Mouse (Mus musculus): ENCODE measurements at regions not wholly inside any gene's neighbourhood (a gene's known extent, or its start where the extent isn't known, plus 50 kb on each side); places are given as distances from the start of the nearest gene placed in this dataset.

DNA sequence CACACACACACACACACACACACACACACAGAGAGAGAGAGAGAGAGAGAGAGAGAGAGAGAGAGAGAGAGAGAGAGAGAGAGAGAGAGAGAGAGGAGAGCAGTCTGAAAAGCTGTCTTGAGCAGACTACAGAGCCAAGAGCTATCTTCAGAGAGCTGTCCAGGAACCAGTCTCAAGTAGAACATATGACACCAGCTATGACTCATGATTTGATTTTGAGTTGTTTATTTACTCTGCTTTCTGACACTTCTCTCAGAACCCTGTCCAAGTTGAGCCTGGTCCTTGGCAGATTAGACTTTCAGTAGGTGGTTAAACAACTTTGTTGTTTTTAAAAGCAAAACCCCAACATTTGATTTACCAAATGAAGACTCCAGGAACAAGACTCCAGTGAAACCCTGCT, 420.8 kb upstream of the Lcorl start:
- H3K4me2 ChIP-seq: no peak overlapping the region
- no peak overlapping the region for H3K27ac ChIP-seq (replicated peaks)
- no peaks in the 10 kb centered on the region for H3K27me3 ChIP-seq (replicated peaks)
- no peak overlapping the region for H3K4me3 ChIP-seq
- H3K36me3 ChIP-seq: no peaks in the 10 kb centered on the region
- H3K9me3 ChIP-seq: peaks cover 10% of the 10 kb centered on the region
- no peak overlapping the region for H3K9ac ChIP-seq
- H3K4me1 ChIP-seq: no peaks in the 10 kb centered on the region
- no peak for ATAC-seq (ENCODE audit: extremely low read depth, insufficient number of reproducible peaks, low FRiP score, low TSS enrichment)

DNA sequence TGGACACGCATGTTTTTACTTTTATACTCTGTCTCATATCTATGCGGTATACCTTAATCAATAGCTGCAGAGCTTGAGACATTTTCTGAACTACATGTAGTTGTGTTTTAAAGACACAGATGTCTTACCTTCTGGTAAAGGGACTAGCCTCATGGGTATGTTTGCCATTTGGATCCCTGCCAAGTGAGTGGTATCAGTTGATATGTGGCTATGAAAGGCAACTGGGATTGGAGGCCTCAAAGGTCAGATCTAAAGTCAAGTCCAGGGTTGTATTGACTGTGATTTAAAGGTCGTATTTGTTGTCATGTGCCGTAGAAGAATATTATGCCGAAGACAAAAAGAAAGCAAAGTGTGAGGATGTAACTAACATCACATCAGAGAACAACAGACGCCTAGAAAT, 399.3 kb upstream of the Lcorl start:
- Histone ChIP-seq H3K4me3 (no peak overlapping the region), H3K9me3 (no peaks in the 10 kb centered on the region), H3K27ac (replicated peaks) (no peak overlapping the region), H3K36me3 (no peaks in the 10 kb centered on the region), H3K4me2 (no peak overlapping the region), H3K4me1 (peaks cover 7% of the 10 kb centered on the region; the same call in 1 of the 2 replicates), H3K27me3 (replicated peaks) (no peaks in the 10 kb centered on the region), H3K9ac (no peak overlapping the region)
- ATAC-seq (ENCODE audit: extremely low read depth, insufficient number of reproducible peaks, low FRiP score, low TSS enrichment): no peak
- 74% methylated on average over 6 of the region's 6 CpGs for WGBS

- no peaks in the 10 kb centered on the region for H3K9me3 ChIP-seq
- H3K4me2 ChIP-seq: no peak overlapping the region
- no peaks in the 10 kb centered on the region for H3K36me3 ChIP-seq
- no peak overlapping the region for H3K4me3 ChIP-seq
- H3K9ac ChIP-seq: no peak overlapping the region
- no peaks in the 10 kb centered on the region for H3K27me3 ChIP-seq (replicated peaks)
- H3K27ac ChIP-seq (replicated peaks): no peak overlapping the region
- no peak for ATAC-seq (ENCODE audit: extremely low read depth, insufficient number of reproducible peaks, low FRiP score, low TSS enrichment)
- H3K4me1 ChIP-seq: peaks cover 7% of the 10 kb centered on the region; the same call in 1 of the 2 replicates
Measured at GRCm38 (mm10) chr5:46253940-46254339, 396.5 kb upstream of the Lcorl start.

- Histone ChIP-seq H3K27me3 (replicated peaks) (no peaks in the 10 kb centered on the region), H3K4me2 (no peak overlapping the region), H3K36me3 (no peaks in the 10 kb centered on the region), H3K9me3 (no peaks in the 10 kb centered on the region), H3K4me3 (no peak overlapping the region), H3K4me1 (peaks cover 2% of the 10 kb centered on the region; the same call in 1 of the 2 replicates), H3K27ac (replicated peaks) (no peak overlapping the region), H3K9ac (no peak overlapping the region)
- WGBS: 66% methylated on average over 5 of the region's 5 CpGs
- ATAC-seq (ENCODE audit: extremely low read depth, insufficient number of reproducible peaks, low FRiP score, low TSS enrichment): no peak
Measured at GRCm38 (mm10) chr5:46235364-46236067, 378.1 kb upstream of the Lcorl start.

GRCm38 (mm10) chr5:46232780-46233179, 375.4 kb upstream of the Lcorl start:
- H3K36me3 ChIP-seq: no peaks in the 10 kb centered on the region
- ATAC-seq (ENCODE audit: extremely low read depth, insufficient number of reproducible peaks, low FRiP score, low TSS enrichment): no peak
- no peak overlapping the region for H3K4me3 ChIP-seq
- H3K4me2 ChIP-seq: no peak overlapping the region
- no peak overlapping the region for H3K9ac ChIP-seq
- H3K4me1 ChIP-seq: peaks cover 10% of the 10 kb centered on the region
- no peak overlapping the region for H3K27ac ChIP-seq (replicated peaks)
- no peaks in the 10 kb centered on the region for H3K27me3 ChIP-seq (replicated peaks)
- no peaks in the 10 kb centered on the region for H3K9me3 ChIP-seq

DNA sequence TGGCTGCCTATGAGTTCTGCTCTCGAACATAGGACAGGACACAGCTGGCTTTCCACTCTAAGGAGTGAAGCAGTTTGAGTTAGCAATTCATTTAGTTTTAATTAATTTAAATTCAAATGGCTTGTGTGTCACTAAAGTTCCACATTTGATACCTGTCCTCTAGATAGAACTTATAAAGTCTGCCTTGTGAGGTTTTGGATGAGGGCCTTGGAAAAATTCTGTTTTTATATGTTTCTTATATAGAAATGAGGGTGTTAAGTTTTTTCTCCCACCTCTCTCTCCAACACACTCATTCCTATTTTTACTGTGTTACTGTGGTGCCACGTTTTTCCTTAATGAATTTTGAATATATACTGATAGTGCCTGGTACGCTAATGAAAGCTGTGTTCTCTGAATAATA, 371.3 kb upstream of the Lcorl start:
- no peak overlapping the region for H3K4me2 ChIP-seq
- peaks cover 10% of the 10 kb centered on the region for H3K4me1 ChIP-seq
- no peak overlapping the region for H3K9ac ChIP-seq
- no peaks in the 10 kb centered on the region for H3K27me3 ChIP-seq (replicated peaks)
- H3K9me3 ChIP-seq: no peaks in the 10 kb centered on the region
- no peak overlapping the region for H3K27ac ChIP-seq (replicated peaks)
- 59% methylated on average over 3 of the region's 3 CpGs for WGBS
- ATAC-seq (ENCODE audit: extremely low read depth, insufficient number of reproducible peaks, low FRiP score, low TSS enrichment): no peak
- no peak overlapping the region for H3K4me3 ChIP-seq
- H3K36me3 ChIP-seq: no peaks in the 10 kb centered on the region

DNA sequence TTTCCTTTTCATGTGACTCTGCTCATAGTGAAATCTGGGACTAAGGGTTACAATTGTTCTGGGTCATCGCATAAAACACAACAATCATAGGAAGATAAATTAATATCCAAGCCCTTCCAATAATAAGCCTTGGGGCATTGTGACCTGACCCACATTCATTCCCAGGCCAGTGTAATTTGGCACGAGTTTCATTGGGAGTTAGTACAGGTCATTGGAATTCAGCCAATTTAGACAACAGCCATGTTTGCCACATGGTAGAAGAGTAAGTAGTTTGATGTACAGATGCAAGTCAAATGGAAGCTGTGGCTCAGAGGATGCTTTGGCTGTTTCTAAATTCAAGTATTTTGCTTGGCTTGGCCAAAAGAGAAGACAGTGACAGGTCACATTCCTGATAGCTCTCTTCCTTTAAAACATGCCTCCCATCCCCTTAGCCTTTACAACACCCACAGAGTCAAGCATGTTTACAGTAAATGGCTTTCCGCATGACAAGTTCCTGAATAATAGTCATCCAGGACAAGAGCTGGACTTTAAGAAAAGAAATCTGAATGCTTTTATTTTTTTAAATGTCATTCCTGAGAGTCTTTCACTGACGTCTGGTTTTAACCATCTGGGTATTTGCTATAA, 355.5 kb upstream of the Lcorl start:
- H3K27me3 ChIP-seq (replicated peaks): no peaks in the 10 kb centered on the region
- no peaks in the 10 kb centered on the region for H3K36me3 ChIP-seq
- H3K27ac ChIP-seq (replicated peaks): no peak overlapping the region
- H3K4me1 ChIP-seq: peaks cover 19% of the 10 kb centered on the region
- ATAC-seq (ENCODE audit: extremely low read depth, insufficient number of reproducible peaks, low FRiP score, low TSS enrichment): no peak
- H3K9ac ChIP-seq: no peak overlapping the region
- H3K4me2 ChIP-seq: no peak overlapping the region
- H3K4me3 ChIP-seq: no peak overlapping the region
- 62% methylated on average over 4 of the region's 4 CpGs for WGBS
- no peaks in the 10 kb centered on the region for H3K9me3 ChIP-seq

GRCm38 (mm10) chr5:46209076-46209475, 351.7 kb upstream of the Lcorl start:
- Histone ChIP-seq H3K36me3 (no peaks in the 10 kb centered on the region), H3K9ac (no peak overlapping the region), H3K4me3 (no peak overlapping the region), H3K9me3 (no peaks in the 10 kb centered on the region), H3K27me3 (replicated peaks) (no peaks in the 10 kb centered on the region), H3K27ac (replicated peaks) (no peak overlapping the region), H3K4me1 (peaks cover 23% of the 10 kb centered on the region), H3K4me2 (no peak overlapping the region)
- WGBS: 13% methylated on average over 2 of the region's 2 CpGs
- no peak for ATAC-seq (ENCODE audit: extremely low read depth, insufficient number of reproducible peaks, low FRiP score, low TSS enrichment)

DNA sequence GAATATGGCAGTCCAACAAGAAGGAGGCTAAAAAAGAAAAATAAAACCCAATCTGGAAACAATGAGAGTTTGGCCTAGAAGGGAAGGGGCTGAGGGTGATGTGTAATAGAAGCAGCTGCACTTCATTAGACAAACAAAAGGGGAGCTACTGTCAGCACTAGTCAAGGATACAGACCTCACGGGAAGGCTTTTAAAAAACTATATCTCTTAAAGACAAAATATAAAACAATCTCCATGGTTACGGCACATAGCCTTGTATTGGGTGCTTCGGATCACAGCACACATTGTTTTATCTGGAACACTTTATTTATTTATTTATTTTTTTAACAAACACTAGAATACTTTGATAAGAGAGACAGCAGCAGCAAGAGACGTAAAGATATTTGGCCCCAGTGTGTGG, 346.3 kb upstream of the Lcorl start:
- no peak for ATAC-seq (ENCODE audit: extremely low read depth, insufficient number of reproducible peaks, low FRiP score, low TSS enrichment)
- 51% methylated on average over 4 of the region's 4 CpGs for WGBS
- peaks cover 11% of the 10 kb centered on the region for H3K4me1 ChIP-seq
- H3K9me3 ChIP-seq: no peaks in the 10 kb centered on the region
- H3K4me3 ChIP-seq: no peak overlapping the region
- no peaks in the 10 kb centered on the region for H3K36me3 ChIP-seq
- H3K4me2 ChIP-seq: no peak overlapping the region
- H3K27ac ChIP-seq (replicated peaks): no peak overlapping the region
- H3K27me3 ChIP-seq (replicated peaks): no peaks in the 10 kb centered on the region
- H3K9ac ChIP-seq: no peak overlapping the region

DNA sequence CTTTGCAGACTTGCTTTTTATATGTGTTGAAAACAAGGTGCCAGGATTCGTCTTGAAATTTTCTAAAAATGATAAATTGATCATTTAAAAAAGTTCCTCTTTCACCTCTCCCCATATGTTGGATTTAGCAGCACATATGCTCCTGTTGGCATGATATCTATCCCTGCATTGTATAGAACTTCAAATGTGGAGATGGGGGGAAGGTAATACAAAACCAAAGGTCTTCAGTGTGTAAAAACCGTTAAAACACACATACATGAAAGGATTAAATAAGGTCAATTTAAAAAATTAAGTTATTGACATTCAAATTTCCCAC, 345.0 kb upstream of the Lcorl start:
- no peak overlapping the region for H3K4me3 ChIP-seq

GRCm38 (mm10) chr5:46201639-46202456, 344.4 kb upstream of the Lcorl start:
- no peaks in the 10 kb centered on the region for H3K36me3 ChIP-seq
- ATAC-seq (ENCODE audit: extremely low read depth, insufficient number of reproducible peaks, low FRiP score, low TSS enrichment): no peak
- H3K4me1 ChIP-seq: no peaks in the 10 kb centered on the region
- no peaks in the 10 kb centered on the region for H3K27me3 ChIP-seq (replicated peaks)
- H3K4me3 ChIP-seq: no peak overlapping the region
- no peaks in the 10 kb centered on the region for H3K9me3 ChIP-seq
- H3K4me2 ChIP-seq: no peak overlapping the region
- H3K9ac ChIP-seq: no peak overlapping the region
- WGBS: 65% methylated on average over 6 of the region's 6 CpGs
- H3K27ac ChIP-seq (replicated peaks): no peak overlapping the region

More for the DNA sequence above, 345.0 kb upstream of the Lcorl start:
- 65% methylated on average over 2 of the region's 2 CpGs for whole genome bisulfite sequencing
- Histone ChIP-seq H3K36me3 (no peaks in the 10 kb centered on the region), H3K4me2 (no peak overlapping the region), H3K9ac (no peak overlapping the region), H3K27me3 (replicated peaks) (no peaks in the 10 kb centered on the region), H3K27ac (replicated peaks) (no peak overlapping the region), H3K4me1 (no peaks in the 10 kb centered on the region), H3K9me3 (no peaks in the 10 kb centered on the region)
- no peak for ATAC-seq (ENCODE audit: extremely low read depth, insufficient number of reproducible peaks, low FRiP score, low TSS enrichment)

DNA sequence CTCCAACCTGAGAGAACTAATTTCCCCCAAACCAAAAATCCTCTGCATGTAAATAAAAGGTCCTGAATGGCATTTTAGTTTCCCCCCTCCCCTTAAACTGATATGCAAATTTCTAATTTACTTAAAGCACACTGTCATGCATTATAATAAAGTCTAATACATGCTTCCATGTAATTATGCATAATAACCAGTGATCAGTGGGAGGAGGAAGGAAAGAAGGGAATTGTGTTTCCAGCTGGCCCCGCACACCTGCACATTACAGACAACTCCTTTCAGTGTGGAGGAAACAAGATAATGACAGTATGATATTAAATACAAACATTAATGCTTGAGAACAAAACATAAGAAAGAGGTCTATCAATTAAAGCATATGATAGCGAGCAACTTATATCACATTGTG, 329.5 kb upstream of the Lcorl start:
- H3K27ac ChIP-seq (replicated peaks): no peak overlapping the region
- H3K4me1 ChIP-seq: no peaks in the 10 kb centered on the region
- H3K4me3 ChIP-seq: no peak overlapping the region
- no peak overlapping the region for H3K9ac ChIP-seq
- 80% methylated on average over 2 of the region's 2 CpGs for WGBS
- H3K27me3 ChIP-seq (replicated peaks): no peaks in the 10 kb centered on the region
- no peak for ATAC-seq (ENCODE audit: extremely low read depth, insufficient number of reproducible peaks, low FRiP score, low TSS enrichment)
- H3K9me3 ChIP-seq: no peaks in the 10 kb centered on the region
- H3K4me2 ChIP-seq: no peak overlapping the region
- H3K36me3 ChIP-seq: no peaks in the 10 kb centered on the region

Measured in heart, embryonic 13.5 days (tissue).